Mouse (Mus musculus) liver, postnatal 0 days (tissue): ENCODE measurements at regions not wholly inside any gene's neighbourhood (a gene's known extent, or its start where the extent isn't known, plus 50 kb on each side); places are given as distances from the start of the nearest gene placed in this dataset.

Source experiments
- CTCF ChIP-seq: sonication (generic); IDR thresholded peaks from 2 replicates; pipeline ENCODE4 v1.5.1; 2016; ENCODE audit warnings: antibody characterized with exemption, low read depth
- EP300 ChIP-seq: IDR thresholded peaks from 2 replicates; pipeline ENCODE4 v1.6.1; 2016; ENCODE audit warnings: antibody characterized with exemption, low read depth, mild to moderate bottlenecking

DNA sequence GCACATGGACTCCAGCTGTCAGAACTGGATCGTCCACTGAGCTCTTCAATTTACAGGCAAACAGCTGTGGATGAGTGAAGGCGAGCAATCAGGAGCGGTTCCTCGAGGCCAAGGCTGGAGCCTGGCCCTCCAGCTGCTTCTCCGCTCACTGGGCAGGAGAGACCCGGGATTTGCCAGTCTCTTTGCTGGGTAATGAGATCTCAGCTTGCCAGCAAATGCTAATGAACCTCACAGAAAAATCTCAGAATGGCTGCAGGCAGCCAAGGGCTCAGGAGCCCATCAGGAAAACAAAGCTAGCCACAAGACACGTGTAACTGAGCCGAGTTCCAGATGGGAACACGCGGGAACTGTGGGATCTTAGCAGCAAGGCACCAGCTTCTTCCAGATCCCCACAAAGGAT is 244.2 kb downstream of the Bcor start:
- no peak for TF ChIP-seq CTCF
- no peak for TF ChIP-seq EP300
